Mouse (Mus musculus) forelimb bud, embryonic 11.5 days (tissue): ENCODE results near the gene 3425401B19Rik.

ENCODE experiments used
- DNase-seq: peaks from one replicate; pipeline ENCODE4 v3.0.0-alpha.2; 2012; ENCODE audit warnings: low read depth, low spot score

3425401B19Rik gene

GRCm38 (mm10) chr14:32663099-32663498, 22.0 kb downstream of the 3425401B19Rik start:
- no peak for DNase-seq

- DNase-seq, result no peak
Observed at GRCm38 (mm10) chr14:32659781-32660180, 25.3 kb downstream of the 3425401B19Rik start.

DNA sequence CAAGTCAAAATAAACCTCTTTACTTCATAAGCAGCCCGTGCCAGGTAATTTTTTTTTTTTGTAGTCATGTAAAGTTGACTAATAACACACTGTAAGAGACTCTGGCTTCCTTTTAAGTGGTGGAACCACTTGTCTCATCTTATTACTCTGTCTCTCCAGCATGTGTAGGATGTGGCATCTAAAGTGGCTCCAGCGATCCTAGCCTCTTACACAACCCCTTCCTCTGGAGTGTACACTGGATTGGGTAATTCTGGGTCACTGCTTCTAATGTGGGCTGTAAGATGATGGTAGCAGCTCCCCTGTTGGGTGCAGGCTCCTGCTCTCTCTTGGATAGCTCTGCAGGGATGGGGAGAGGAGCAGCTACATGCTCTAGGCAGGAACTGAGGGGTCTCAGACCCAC, 46.6 kb downstream of the 3425401B19Rik start:
- DNase-seq, result no peak

DNA sequence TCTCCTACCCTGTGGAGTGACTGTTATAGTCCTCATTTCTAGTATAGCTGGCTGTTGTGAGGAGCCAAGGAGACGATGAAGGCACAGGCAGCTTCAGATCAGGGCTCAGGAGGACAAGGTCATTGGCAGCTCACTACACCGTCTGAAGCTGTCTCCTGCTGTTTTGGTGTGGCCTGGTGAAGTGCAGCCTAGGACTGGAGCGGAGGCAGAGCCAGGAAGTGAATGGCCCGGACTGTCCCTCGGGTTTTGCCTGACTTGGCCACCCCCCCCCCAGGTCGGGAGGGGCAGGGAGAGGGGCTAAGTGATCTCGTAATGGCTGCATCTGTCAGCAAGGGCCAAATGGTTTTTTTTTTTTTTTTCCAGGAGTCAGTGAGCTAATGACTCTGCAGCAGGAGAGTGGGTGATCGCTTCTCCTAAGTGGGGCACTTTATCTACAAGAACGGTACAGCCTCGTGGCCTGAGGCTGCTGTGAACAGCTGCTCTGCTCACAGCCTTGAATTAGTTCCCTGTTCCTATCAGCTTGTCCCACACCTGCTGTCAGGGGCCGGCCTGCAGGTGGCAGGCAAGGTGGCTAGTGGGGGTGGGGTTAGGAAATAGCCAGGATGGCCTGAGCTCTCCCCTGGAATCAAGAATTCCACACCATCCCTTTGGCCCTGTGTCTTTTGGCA, 50.9 kb downstream of the 3425401B19Rik start:
- peak; percentile 8 for DNase-seq

- no peak for DNase-seq
Observed at GRCm38 (mm10) chr14:32632908-32633600, 52.0 kb downstream of the 3425401B19Rik start.

DNA sequence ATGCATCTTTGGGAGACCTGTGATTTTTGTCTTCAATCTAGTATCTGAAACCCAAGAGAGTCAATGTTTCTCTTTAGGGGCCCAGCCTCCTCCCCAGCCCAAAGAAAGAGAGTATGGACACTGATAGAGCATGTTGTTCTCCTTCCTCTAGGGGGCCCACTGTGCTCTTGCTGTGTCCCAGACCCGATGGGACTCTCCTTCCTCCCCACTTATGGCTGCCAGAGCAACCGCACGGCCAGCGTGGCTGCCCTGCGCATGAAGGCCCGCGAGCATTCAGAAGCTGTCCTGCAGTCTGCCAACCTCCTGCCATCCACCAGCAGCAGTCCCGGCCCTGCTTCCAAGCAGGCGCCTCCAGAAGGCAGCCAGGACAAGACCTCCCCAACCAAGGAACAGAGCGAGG, 56.5 kb downstream of the 3425401B19Rik start:
- DNase-seq, result no peak

GRCm38 (mm10) chr14:32627271-32627670, 57.8 kb downstream of the 3425401B19Rik start:
- DNase-seq, result no peak

- DNase-seq, result no peak
Observed at GRCm38 (mm10) chr14:32624811-32625210, 60.3 kb downstream of the 3425401B19Rik start.

- no peak for DNase-seq
Observed at GRCm38 (mm10) chr14:32624245-32624644, 60.8 kb downstream of the 3425401B19Rik start.

- DNase-seq, result no peak
Observed at GRCm38 (mm10) chr14:32617253-32617652, 67.8 kb downstream of the 3425401B19Rik start.

DNA sequence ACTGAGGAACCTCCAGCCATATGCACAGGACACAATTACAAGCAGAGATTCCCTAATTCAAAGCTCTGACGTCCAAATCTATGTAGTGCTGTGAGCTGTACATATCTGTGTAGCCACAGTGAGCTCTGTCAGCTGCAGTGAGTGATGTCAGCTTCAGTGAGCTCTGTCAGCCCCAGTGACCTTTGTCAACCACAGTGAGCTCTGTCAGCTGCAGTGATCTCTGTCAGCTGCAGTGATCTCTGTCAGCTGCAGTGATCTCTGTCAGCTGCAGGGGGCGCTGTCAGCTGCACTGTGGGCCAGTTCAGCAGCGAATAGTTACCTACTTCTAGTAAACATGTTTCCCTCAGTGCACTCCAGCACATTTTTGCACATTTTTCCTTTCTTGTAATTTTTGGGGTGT, 75.7 kb downstream of the 3425401B19Rik start:
- no peak for DNase-seq
